Mouse (Mus musculus): ENCODE measurements at regions not wholly inside any gene's neighbourhood (a gene's known extent, or its start where the extent isn't known, plus 50 kb on each side); places are given as distances from the start of the nearest gene placed in this dataset.
A peak's percentile ranks its signal among the peaks of the same experiment; 100 is the strongest.
"Not testable (repeated sequence)": the region's sequence is repeated elsewhere in the genome, so short reads cannot be mapped to it uniquely, and the experiment has no call there.

- DNase-seq (ENCODE audit: low spot score in 2 of 2) = peak; percentile 19 to 70
These were observed 54.0 kb upstream of the Pax1 start for GRCm38 (mm10) chr2:147307488-147308386.

GRCm38 (mm10) chr2:147306728-147307127, 55.0 kb upstream of the Pax1 start:
- DNase-seq (ENCODE audit: low spot score in 2 of 2) = no peak

- no peak for DNase-seq (ENCODE audit: low spot score in 2 of 2)
These were observed 56.5 kb upstream of the Pax1 start for GRCm38 (mm10) chr2:147305262-147305661.

- no peak for DNase-seq (ENCODE audit: low spot score in 2 of 2)
These were observed 61.2 kb upstream of the Pax1 start for GRCm38 (mm10) chr2:147300503-147300902.

GRCm38 (mm10) chr2:147299359-147299758, 62.4 kb upstream of the Pax1 start:
- no peak for DNase-seq (ENCODE audit: low spot score in 2 of 2)

- peak in 1 of 2 experiments; percentile 28 for DNase-seq (ENCODE audit: low spot score in 2 of 2)
These were observed 63.2 kb upstream of the Pax1 start for GRCm38 (mm10) chr2:147298499-147298896.

GRCm38 (mm10) chr2:147297876-147298498, 63.7 kb upstream of the Pax1 start:
- DNase-seq (ENCODE audit: low spot score in 2 of 2) = no peak

- DNase-seq (ENCODE audit: low spot score in 2 of 2) = not testable (repeated sequence)
These were observed 66.8 kb upstream of the Pax1 start for GRCm38 (mm10) chr2:147294926-147295325.

- no peak for DNase-seq (ENCODE audit: low spot score in 2 of 2)
These were observed 68.4 kb upstream of the Pax1 start for GRCm38 (mm10) chr2:147293294-147293688.

- no peak for DNase-seq (ENCODE audit: low spot score in 2 of 2)
These were observed 69.1 kb upstream of the Pax1 start for GRCm38 (mm10) chr2:147292387-147293293.

GRCm38 (mm10) chr2:147283390-147283789, 78.3 kb upstream of the Pax1 start:
- DNase-seq (ENCODE audit: low spot score in 2 of 2) = no peak

- no peak for DNase-seq (ENCODE audit: low spot score in 2 of 2)
These were observed 83.6 kb upstream of the Nkx2-2 start for GRCm38 (mm10) chr2:147277636-147278035.

- DNase-seq (ENCODE audit: low spot score in 2 of 2) = no peak
These were observed 75.1 kb upstream of the Nkx2-2 start for GRCm38 (mm10) chr2:147269171-147269570.

- no peak for DNase-seq (ENCODE audit: low spot score in 2 of 2)
These were observed 73.9 kb upstream of the Nkx2-2 start for GRCm38 (mm10) chr2:147267901-147268300.

- no peak for DNase-seq (ENCODE audit: low spot score in 2 of 2)
These were observed 73.2 kb upstream of the Nkx2-2 start for GRCm38 (mm10) chr2:147267257-147267656.

GRCm38 (mm10) chr2:147256696-147257095, 62.7 kb upstream of the Nkx2-2 start:
- peak; percentile 24 to 78 for DNase-seq (ENCODE audit: low spot score in 2 of 2)

- no peak for DNase-seq (ENCODE audit: low spot score in 2 of 2)
These were observed 60.9 kb upstream of the Nkx2-2 start for GRCm38 (mm10) chr2:147254944-147255343.

GRCm38 (mm10) chr2:147254137-147254536, 60.1 kb upstream of the Nkx2-2 start:
- DNase-seq (ENCODE audit: low spot score in 2 of 2) = no peak

- no peak for DNase-seq (ENCODE audit: low spot score in 2 of 2)
These were observed 54.0 kb upstream of the Nkx2-2 start for GRCm38 (mm10) chr2:147247981-147248514.

- DNase-seq (ENCODE audit: low spot score in 2 of 2) = no peak
These were observed 53.2 kb upstream of the Nkx2-2 start for GRCm38 (mm10) chr2:147247238-147247637.

- DNase-seq (ENCODE audit: low spot score in 2 of 2) = no peak
These were observed 50.4 kb upstream of the Nkx2-2 start for GRCm38 (mm10) chr2:147244406-147244805.
